Mouse (Mus musculus) heart, embryonic 12.5 days (tissue): ENCODE results near the gene Samd3. TPM values are rescaled to one million over a fixed set of nuclear protein-coding genes. Genes with fewer than 3 reads are reported as not detected.

Experiments
- ATAC-seq: fragments of 200-750 bp; cut with Nextera tagmentation; 2 replicates; pipeline ENCODE4 v1.8.0; 2017; ENCODE audit warnings: moderate TSS enrichment, moderate library complexity; ENCODE audit not compliant: insufficient number of reproducible peaks, low FRiP score
- H3K27ac ChIP-seq: fragments of 300-500 bp; sonication (generic); 2 replicates; pipeline ENCODE4 v1.5.1; 2016; ENCODE audit warnings: mild to moderate bottlenecking, moderate library complexity; ENCODE audit not compliant: poor library complexity, severe bottlenecking
- H3K27me3 ChIP-seq: fragments of 300-500 bp; sonication (generic); replicated peaks from 2 replicates; pipeline ENCODE4 v1.6.1; 2016; ENCODE audit warnings: mild to moderate bottlenecking, moderate library complexity
- H3K36me3 ChIP-seq: fragments of 300-500 bp; sonication (generic); 2 replicates; pipeline ENCODE4 v1.6.1; 2016; ENCODE audit warnings: mild to moderate bottlenecking, moderate library complexity
- H3K4me1 ChIP-seq: fragments of 300-500 bp; sonication (generic); replicated peaks from 2 replicates; pipeline ENCODE4 v1.6.1; 2016; ENCODE audit warnings: mild to moderate bottlenecking
- H3K4me2 ChIP-seq: fragments of 300-500 bp; sonication (generic); 2 replicates; pipeline ENCODE4 v1.6.1; 2016; ENCODE audit warnings: mild to moderate bottlenecking, moderate library complexity
- H3K4me3 ChIP-seq: fragments of 300-500 bp; sonication (generic); 2 replicates; pipeline ENCODE4 v1.5.1; 2016; ENCODE audit warnings: mild to moderate bottlenecking
- H3K9ac ChIP-seq: fragments of 300-500 bp; sonication (generic); 2 replicates; pipeline ENCODE4 v1.6.1; 2016; ENCODE audit warnings: mild to moderate bottlenecking, moderate library complexity
- H3K9me3 ChIP-seq: fragments of 300-500 bp; sonication (generic); replicated peaks from 2 replicates; pipeline ENCODE4 v1.6.1; 2016; ENCODE audit warnings: mild to moderate bottlenecking, moderate library complexity
- WGBS: fragments of 180-500 bp; shearing (Covaris S2); methylation state at CpG from one replicate; pipeline ENCODE4 v1.1.7; 2016; 5-methylcytosine and 5-hydroxymethylcytosine counted together
- polyA plus RNA-seq: library from polyadenylated mRNA; unstranded; fragments of >200 nt; fragmentation: Nextera tagmentation; extraction: Ambion mirVana; gene quantifications from 2 replicates; pipeline ENCODE4 v1.2.1, GENCODE M21; 2016

The Samd3 gene
- not detected in 2 replicates for polyA plus RNA-seq

DNA sequence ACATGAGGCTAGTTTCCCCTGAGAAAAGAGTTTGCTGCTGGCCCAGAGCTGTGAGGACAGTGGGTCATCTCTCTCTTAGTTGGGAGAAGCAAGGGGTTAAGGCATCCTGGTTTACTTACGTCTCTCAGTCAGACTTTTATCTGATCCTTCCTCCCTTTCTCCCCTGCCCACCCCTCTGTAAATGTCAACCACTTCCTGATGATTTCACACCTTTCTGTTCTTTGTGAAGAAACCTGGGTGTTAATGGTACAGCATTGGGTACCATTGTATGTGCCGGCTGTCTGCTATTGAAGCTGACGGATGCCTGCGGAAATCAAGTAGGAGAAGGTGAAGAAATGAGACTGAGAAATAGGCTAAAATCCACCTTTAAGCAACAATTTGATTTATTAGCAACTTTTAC is at the start of gene Samd3:
Gene Samd3, plus strand, starts transcription at position 220 of the 400 bp plus-strand sequence.
- H3K9ac ChIP-seq = no peak within 1 kb of the TSS
- no peaks in the 10 kb centered on the region for H3K4me1 ChIP-seq
- H3K27me3 ChIP-seq = no peaks in the 10 kb centered on the region
- 40% methylated on average over 4 of the region's 4 CpGs for WGBS
- no peaks in the 10 kb centered on the region for H3K36me3 ChIP-seq
- no peak within 1 kb of the TSS for H3K4me2 ChIP-seq
- ATAC-seq = no peak
- no peak within 1 kb of the TSS for H3K27ac ChIP-seq
- no peaks in the 10 kb centered on the region for H3K9me3 ChIP-seq
- no peak within 1 kb of the TSS for H3K4me3 ChIP-seq

DNA sequence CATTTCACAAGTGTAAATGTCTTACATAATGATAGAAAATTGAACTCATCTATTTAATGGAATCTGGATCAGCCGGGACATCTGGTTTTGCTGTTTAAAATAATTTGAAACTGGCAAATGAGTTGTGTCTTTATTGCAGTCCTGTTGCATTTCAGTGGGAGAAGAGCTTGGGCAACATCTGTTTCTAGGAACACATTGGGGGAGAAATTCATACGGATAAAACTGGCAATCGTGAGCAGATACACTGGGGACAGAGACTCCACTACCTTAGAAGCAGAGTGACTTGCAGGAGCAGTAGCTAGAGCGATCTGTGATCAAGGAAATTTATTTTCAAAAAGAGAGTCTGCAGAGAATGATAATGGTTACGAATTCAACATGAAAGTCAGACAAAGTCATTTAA is 44.2 kb upstream of the Samd3 start:
- Histone ChIP-seq H3K4me1 (no peaks in the 10 kb centered on the region), H3K36me3 (no peaks in the 10 kb centered on the region), H3K27me3 (no peaks in the 10 kb centered on the region), H3K27ac (no peak overlapping the region), H3K9me3 (no peaks in the 10 kb centered on the region), H3K4me3 (no peak overlapping the region), H3K9ac (no peak overlapping the region), H3K4me2 (no peak overlapping the region)
- no peak for ATAC-seq
- 74% methylated on average over 5 of the region's 5 CpGs for WGBS

DNA sequence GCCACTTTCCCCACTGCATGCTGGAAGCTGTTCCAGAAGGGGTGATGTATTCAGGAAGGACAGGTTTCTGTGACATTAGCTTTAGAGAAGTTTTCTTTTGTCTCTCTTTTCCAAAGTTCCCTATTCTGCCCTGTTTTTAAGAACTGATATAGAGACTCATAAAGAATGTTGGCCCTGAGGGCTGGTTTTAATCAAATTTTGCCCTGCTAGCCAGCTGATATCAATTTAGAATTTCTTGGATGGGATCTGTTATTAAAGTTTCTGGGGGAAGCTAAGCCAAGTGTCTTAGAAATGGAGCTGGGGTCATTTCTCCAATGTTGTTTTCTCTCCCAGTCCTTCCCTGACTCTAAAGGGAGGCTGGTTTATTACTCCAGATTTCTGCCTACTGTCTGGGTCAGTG is 38.7 kb upstream of the Samd3 start:
- H3K9ac ChIP-seq = no peak overlapping the region

DNA sequence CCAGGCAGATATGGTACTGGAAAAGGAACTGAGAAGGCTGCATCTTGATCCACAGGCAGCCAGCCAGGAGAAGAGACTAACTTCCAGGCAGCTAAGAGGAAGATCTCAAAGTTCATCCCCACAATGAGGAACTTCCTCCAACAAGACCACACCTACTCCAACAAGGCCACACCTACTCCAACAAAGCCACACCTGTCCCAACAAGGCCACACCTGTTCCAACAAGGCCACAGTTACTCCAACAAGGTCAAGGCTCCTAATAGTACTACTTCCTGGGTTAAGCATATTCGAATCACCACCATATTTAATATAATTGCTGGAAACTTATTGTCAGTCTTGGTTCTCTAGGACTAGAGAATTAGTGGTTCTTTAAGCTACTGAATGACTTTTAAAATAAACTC is 34.6 kb upstream of the Samd3 start:
- WGBS = 72% methylated on average over 1 of the region's 1 CpGs
- Histone ChIP-seq H3K27me3 (no peaks in the 10 kb centered on the region), H3K9me3 (no peaks in the 10 kb centered on the region), H3K9ac (no peak overlapping the region), H3K4me3 (no peak overlapping the region), H3K4me2 (no peak overlapping the region), H3K27ac (no peak overlapping the region), H3K36me3 (no peaks in the 10 kb centered on the region), H3K4me1 (no peaks in the 10 kb centered on the region)
- ATAC-seq = no peak

More for the DNA sequence above, 38.7 kb upstream of the Samd3 start:
- Histone ChIP-seq H3K27me3 (no peaks in the 10 kb centered on the region), H3K4me2 (no peak overlapping the region), H3K4me3 (no peak overlapping the region), H3K9me3 (no peaks in the 10 kb centered on the region), H3K27ac (no peak overlapping the region), H3K4me1 (no peaks in the 10 kb centered on the region), H3K36me3 (no peaks in the 10 kb centered on the region)
- no peak for ATAC-seq

DNA sequence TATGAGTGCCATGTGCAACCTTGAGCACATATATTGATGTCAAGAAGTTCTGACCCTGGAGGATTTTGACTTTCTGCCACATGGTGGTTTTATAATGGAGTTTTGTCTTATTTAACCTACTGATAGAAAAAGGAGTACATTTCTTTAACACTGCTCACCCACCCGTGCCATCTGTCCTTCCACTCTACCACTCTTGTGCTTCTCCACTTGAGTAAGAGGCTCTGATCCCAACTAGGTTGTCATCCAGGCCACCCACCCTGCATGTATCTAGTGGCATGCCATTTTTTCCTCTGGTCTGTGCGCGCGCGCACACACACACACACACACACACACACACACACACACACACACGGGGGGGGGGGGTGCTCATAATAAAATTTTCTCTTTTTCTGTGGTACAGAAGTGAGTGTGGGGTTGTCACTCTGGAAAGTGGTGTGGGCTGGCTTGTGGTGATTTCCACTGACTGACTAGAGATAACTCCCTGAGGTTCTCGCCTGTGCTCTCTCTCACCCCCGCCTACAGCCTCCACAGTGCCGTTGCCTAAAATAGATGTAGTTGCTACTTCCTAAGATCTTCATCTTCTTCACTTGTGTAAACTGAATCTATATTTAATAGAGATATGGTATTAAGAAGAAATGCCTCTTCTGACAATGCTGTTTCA is 26.7 kb upstream of the Samd3 start:
- Histone ChIP-seq H3K27ac (no peak overlapping the region), H3K4me3 (no peak overlapping the region), H3K4me2 (no peak overlapping the region), H3K27me3 (no peaks in the 10 kb centered on the region), H3K9ac (no peak overlapping the region), H3K9me3 (no peaks in the 10 kb centered on the region), H3K36me3 (no peaks in the 10 kb centered on the region), H3K4me1 (no peaks in the 10 kb centered on the region; the same call in 1 of the 2 replicates)
- ATAC-seq = no peak
- WGBS = 65% methylated on average over 9 of the region's 9 CpGs

DNA sequence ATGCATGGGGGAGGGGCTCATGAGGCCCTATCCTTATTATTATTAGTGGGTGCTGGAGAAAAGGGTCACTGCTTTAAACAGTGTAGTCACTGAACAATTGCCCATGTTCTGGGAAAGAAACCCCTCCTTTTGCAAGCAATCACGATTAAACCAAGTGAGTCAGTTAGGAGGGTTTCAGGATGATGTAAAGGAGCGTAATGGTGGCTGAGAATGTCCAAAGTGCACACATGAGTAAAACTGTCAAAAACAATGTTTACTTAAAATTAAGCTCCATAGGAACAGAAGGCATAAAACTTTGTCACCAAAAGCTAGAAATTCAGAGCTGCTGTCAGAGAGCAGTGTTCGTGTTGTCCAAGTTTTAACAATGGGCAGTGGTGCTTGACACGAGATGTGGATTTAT is 8.8 kb upstream of the Samd3 start:
- no peaks in the 10 kb centered on the region for H3K4me1 ChIP-seq
- no peak overlapping the region for H3K27ac ChIP-seq
- H3K4me3 ChIP-seq = no peak overlapping the region
- no peaks in the 10 kb centered on the region for H3K27me3 ChIP-seq
- no peaks in the 10 kb centered on the region for H3K9me3 ChIP-seq
- 83% methylated on average over 4 of the region's 4 CpGs for WGBS
- H3K4me2 ChIP-seq = no peak overlapping the region
- no peak overlapping the region for H3K9ac ChIP-seq
- ATAC-seq = no peak
- no peaks in the 10 kb centered on the region for H3K36me3 ChIP-seq

DNA sequence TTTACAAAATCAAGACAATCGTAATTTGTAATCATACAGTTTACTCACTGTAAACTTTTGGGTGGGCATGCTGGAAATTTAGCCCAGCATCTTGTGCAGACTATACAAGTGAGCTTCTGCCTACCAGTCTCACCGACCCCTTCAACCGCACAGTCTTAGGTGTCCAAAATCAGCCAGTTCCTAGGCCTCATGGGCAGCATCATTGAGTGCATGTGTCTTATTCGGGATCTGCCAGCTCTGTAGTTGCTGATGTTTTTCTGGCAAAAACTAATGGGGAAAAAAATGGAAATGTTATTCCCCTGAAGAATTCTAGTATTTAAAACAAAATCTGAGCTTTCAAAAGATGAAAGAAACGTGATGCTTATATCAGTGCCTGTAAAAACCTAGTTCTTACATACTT is 3.3 kb upstream of the Samd3 start:
- Histone ChIP-seq H3K36me3 (no peaks in the 10 kb centered on the region), H3K27me3 (no peaks in the 10 kb centered on the region), H3K27ac (no peak overlapping the region), H3K9me3 (no peaks in the 10 kb centered on the region), H3K4me1 (no peaks in the 10 kb centered on the region), H3K4me3 (no peak overlapping the region), H3K9ac (no peak overlapping the region), H3K4me2 (no peak overlapping the region)
- no peak for ATAC-seq
- 72% methylated on average over 5 of the region's 5 CpGs for WGBS

DNA sequence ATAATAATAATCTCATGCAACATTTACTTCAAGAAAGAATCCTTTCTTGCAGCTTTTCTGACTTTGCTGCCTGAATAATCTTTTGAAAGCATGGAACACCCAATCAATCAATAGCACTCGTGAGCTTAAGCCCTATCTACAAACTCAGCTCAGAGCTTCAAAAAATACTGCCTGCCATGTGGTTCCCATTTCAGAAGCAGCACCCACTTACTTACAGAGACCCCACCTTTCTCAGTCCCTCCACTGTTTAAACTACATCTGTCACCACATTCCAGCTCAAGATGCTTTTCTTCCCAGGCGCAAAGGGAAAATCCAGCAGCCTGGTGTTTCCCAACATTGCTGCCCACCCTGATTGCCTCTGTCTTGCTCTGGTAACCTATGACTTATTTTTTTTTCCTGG is 2.8 kb upstream of the Samd3 start:
- no peak for ATAC-seq

DNA sequence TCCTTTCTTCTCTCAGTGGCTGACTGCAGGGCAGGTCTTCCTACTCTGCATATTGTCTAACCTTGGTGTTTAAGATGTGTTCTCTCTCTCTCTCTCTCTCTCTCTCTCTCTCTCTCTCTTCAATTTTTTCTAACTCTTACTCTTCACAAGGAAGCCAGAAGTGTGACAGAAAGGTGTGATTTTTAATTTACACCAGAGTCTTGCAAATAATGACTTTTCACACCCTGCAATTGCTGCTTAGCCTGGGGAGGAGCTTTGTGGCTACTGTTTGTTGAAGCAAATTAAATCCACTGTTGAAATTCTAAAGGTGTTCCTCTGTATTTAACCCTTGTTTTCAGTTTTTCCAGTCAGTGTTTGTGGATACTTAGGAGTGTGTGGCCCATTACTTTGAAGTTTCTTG is 1.3 kb upstream of the Samd3 start:
- Histone ChIP-seq H3K4me3 (no peak overlapping the region), H3K4me1 (no peaks in the 10 kb centered on the region), H3K27me3 (no peaks in the 10 kb centered on the region), H3K27ac (no peak overlapping the region), H3K9me3 (no peaks in the 10 kb centered on the region), H3K4me2 (no peak overlapping the region), H3K9ac (no peak overlapping the region), H3K36me3 (no peaks in the 10 kb centered on the region)
- ATAC-seq = no peak

More for the DNA sequence above, 2.8 kb upstream of the Samd3 start:
- no peaks in the 10 kb centered on the region for H3K4me1 ChIP-seq
- no peak overlapping the region for H3K4me3 ChIP-seq
- no peaks in the 10 kb centered on the region for H3K9me3 ChIP-seq
- H3K4me2 ChIP-seq = no peak overlapping the region
- H3K27ac ChIP-seq = no peak overlapping the region
- H3K36me3 ChIP-seq = no peaks in the 10 kb centered on the region
- H3K27me3 ChIP-seq = no peaks in the 10 kb centered on the region
- WGBS = 22% methylated on average over 2 of the region's 2 CpGs
- H3K9ac ChIP-seq = no peak overlapping the region

DNA sequence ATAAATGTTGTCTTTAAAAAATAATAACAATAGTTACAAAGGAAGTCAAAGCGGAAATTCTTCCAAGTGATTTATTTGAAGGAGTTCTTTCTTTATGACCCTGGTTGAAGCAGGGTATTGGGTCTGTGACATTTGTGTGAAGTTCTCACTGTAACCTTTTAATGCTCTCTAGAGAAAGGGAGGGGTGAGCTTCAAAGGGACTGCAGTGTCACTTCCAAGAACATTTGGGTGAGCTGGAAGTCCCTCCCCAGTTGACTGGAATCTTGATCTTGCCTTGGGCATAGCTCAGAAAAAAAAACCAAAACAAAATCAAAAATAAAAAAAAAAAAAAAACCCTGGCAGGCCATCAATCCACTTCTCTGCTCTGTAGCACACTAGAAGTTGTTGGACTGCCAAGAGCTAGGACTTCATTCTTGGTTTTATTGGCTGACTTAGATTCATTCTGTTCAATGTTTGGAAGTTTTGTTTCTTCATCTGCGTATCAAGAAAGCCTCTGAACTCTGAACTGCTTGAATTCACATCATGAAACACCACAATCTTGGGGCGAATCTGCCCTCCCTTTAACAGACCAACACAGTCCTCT is 2.7 kb downstream of the Samd3 start:
- no peak overlapping the region for H3K9ac ChIP-seq
- H3K27me3 ChIP-seq = no peaks in the 10 kb centered on the region
- no peaks in the 10 kb centered on the region for H3K4me1 ChIP-seq
- H3K4me3 ChIP-seq = no peak overlapping the region
- H3K27ac ChIP-seq = no peak overlapping the region
- H3K9me3 ChIP-seq = no peaks in the 10 kb centered on the region
- no peak for ATAC-seq
- H3K36me3 ChIP-seq = no peaks in the 10 kb centered on the region
- no peak overlapping the region for H3K4me2 ChIP-seq
- 73% methylated on average over 3 of the region's 3 CpGs for WGBS

DNA sequence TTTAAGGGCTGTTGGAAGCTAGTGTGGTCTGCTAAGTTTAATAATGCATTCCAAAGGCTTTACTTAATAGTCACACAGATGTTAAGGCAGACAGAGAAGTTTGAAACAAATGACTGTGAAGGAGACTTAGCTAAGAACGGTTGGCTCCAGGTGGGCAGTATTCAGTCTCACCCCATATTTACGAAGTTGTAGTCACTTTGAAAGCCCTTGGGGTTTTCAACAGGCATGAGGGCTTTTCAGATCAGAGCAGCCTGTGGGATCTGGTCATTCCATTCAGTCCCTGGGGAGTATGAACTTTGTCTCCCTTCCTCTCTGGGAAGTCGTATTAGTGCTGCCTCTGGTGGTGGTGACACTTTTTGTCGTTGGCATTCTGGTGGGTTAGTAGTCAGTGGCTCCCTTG is 9.1 kb downstream of the Samd3 start:
- no peaks in the 10 kb centered on the region for H3K9me3 ChIP-seq
- H3K4me3 ChIP-seq = no peak overlapping the region
- H3K9ac ChIP-seq = no peak overlapping the region
- H3K4me2 ChIP-seq = no peak overlapping the region
- no peaks in the 10 kb centered on the region for H3K4me1 ChIP-seq
- no peak overlapping the region for H3K27ac ChIP-seq
- no peaks in the 10 kb centered on the region for H3K27me3 ChIP-seq
- 42% methylated on average over 4 of the region's 4 CpGs for WGBS
- ATAC-seq = no peak
- H3K36me3 ChIP-seq = no peaks in the 10 kb centered on the region

DNA sequence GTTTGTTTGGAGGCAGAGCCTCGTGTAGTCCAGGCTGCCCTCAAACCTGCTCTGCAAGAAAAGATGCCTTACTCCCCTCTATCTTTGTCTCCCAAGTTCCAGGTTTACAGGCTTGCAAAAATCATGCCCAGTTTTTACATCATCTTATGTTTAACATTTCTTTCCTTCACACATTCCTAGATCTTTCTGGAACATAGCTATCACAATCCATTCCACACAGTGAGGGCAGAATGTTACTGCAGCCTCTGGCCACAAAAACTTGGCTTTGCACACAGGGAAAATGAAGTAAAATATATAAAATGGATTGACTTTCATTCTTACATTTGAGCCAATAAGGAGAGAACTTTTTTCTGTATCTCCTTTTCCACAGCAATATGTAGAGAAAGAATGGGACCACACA is 9.6 kb downstream of the Samd3 start:
- no peaks in the 10 kb centered on the region for H3K27me3 ChIP-seq
- no peaks in the 10 kb centered on the region for H3K9me3 ChIP-seq
- no peak for ATAC-seq
- no peak overlapping the region for H3K4me3 ChIP-seq
- H3K4me1 ChIP-seq = no peaks in the 10 kb centered on the region
- no peak overlapping the region for H3K27ac ChIP-seq
- no peak overlapping the region for H3K9ac ChIP-seq
- 77% methylated on average over 1 of the region's 1 CpGs for WGBS
- H3K4me2 ChIP-seq = no peak overlapping the region
- no peaks in the 10 kb centered on the region for H3K36me3 ChIP-seq
